Mouse (Mus musculus) hindbrain, embryonic 14.5 days (tissue): Measurements from ENCODE around the gene Mef2d. TPM values are rescaled to one million over a fixed set of nuclear protein-coding genes. Genes with fewer than 3 reads are reported as not detected.
A peak's percentile ranks its signal among the peaks of the same experiment; 100 is the strongest.

Experiments used
- ATAC-seq: fragments of 200-750 bp; cut with Nextera tagmentation; 2 replicates; pipeline ENCODE4 v1.8.0; 2017; ENCODE audit warnings: moderate number of reproducible peaks, mild to moderate bottlenecking, moderate TSS enrichment, moderate library complexity; ENCODE audit not compliant: low FRiP score
- DNase-seq: peaks from one replicate; pipeline ENCODE4 v3.0.0-alpha.2; 2015; ENCODE audit warnings: low spot score
- H3K27ac ChIP-seq: fragments of 300-500 bp; sonication (generic); 2 replicates; pipeline ENCODE4 v1.5.1; 2014; ENCODE audit warnings: mild to moderate bottlenecking, moderate library complexity
- H3K27me3 ChIP-seq: fragments of 300-500 bp; sonication (generic); 2 replicates; pipeline ENCODE4 v1.6.1; 2014; ENCODE audit warnings: mild to moderate bottlenecking, low read length, mixed read lengths; ENCODE audit not compliant: control insufficient read depth, insufficient read depth
- H3K36me3 ChIP-seq: fragments of 300-500 bp; sonication (generic); replicated peaks from 2 replicates; pipeline ENCODE4 v1.6.1; 2014; ENCODE audit not compliant: control insufficient read depth, insufficient read depth
- H3K4me1 ChIP-seq: fragments of 300-500 bp; sonication (generic); replicated peaks from 2 replicates; pipeline ENCODE4 v1.6.1; 2014; ENCODE audit warnings: antibody characterized with exemption, low read length, mixed read lengths; ENCODE audit not compliant: control insufficient read depth, insufficient read depth
- H3K4me2 ChIP-seq: fragments of 300-500 bp; sonication (generic); replicated peaks from 2 replicates; pipeline ENCODE4 v1.6.1; 2014; ENCODE audit warnings: mild to moderate bottlenecking, moderate library complexity
- H3K4me3 ChIP-seq: fragments of 300-500 bp; sonication (generic); replicated peaks from 2 replicates; pipeline ENCODE4 v1.5.1; 2014; ENCODE audit warnings: mild to moderate bottlenecking, low read length
- H3K9ac ChIP-seq: fragments of 300-500 bp; sonication (generic); 2 replicates; pipeline ENCODE4 v1.6.1; 2014
- H3K9me3 ChIP-seq: fragments of 300-500 bp; sonication (generic); 2 replicates; pipeline ENCODE4 v1.6.1; 2016; ENCODE audit warnings: low read length; ENCODE audit not compliant: control insufficient read depth
- WGBS: fragments of 180-500 bp; shearing (Covaris S2); extraction: QIAGEN DNeasy Blood & Tissue Kit; methylation state at CpG from one replicate; pipeline ENCODE4 v1.1.7; 2014; 5-methylcytosine and 5-hydroxymethylcytosine counted together
- polyA plus RNA-seq: library from polyadenylated mRNA; unstranded; fragments of >200 nt; fragmentation: Nextera tagmentation; extraction: Ambion mirVana; gene quantifications from 2 replicates; pipeline ENCODE4 v1.2.1, GENCODE M21; 2014

Mef2d gene
- polyA plus RNA-seq, 1 experiment from 2014 or later: 20.4 TPM

DNA sequence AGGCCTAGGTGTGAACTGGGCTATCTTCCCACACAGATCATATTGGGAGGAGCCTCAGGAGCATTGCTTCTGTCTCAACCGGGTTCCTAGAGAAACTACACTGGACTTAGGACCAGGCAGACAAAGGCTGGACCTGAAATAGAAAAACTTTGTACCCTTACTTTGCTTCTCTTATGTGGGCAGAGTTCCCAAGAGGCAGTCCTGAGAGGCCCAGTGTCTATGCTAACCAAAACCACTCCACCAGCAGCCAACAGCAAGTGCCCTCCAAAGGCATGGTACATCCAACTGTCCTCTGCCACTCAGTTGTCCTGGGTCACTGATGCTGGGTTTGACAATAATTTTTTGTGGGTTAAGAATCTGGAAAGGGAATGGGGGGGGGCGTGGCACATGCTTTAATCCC is 9.7 kb upstream of the Mef2d start:
- DNase-seq (no peak), ATAC-seq (no peak)
- Histone ChIP-seq H3K36me3 (no peaks in the 10 kb centered on the region), H3K9ac (no peak overlapping the region), H3K27me3 (no peaks in the 10 kb centered on the region), H3K27ac (no peak overlapping the region), H3K4me3 (no peak overlapping the region), H3K4me1 (no peaks in the 10 kb centered on the region), H3K9me3 (no peaks in the 10 kb centered on the region), H3K4me2 (no peak overlapping the region)
- 68% methylated on average over 2 of the region's 2 CpGs for WGBS

- 0 out of 2 replicates have a peak, but pooled peaks cover 5% of the 10 kb centered on the region for H3K4me1 ChIP-seq
- H3K4me2 ChIP-seq: no peak overlapping the region
- H3K36me3 ChIP-seq: no peaks in the 10 kb centered on the region
- H3K9me3 ChIP-seq: no peaks in the 10 kb centered on the region
- WGBS: 58% methylated on average over 4 of the region's 4 CpGs
- H3K27me3 ChIP-seq: no peaks in the 10 kb centered on the region
- H3K9ac ChIP-seq: no peak overlapping the region
- ATAC-seq: no peak
- DNase-seq: no peak
- H3K4me3 ChIP-seq: no peak overlapping the region
- no peak overlapping the region for H3K27ac ChIP-seq
These were observed 8.9 kb upstream of the Mef2d start for GRCm38 (mm10) chr3:88133187-88133771.

DNA sequence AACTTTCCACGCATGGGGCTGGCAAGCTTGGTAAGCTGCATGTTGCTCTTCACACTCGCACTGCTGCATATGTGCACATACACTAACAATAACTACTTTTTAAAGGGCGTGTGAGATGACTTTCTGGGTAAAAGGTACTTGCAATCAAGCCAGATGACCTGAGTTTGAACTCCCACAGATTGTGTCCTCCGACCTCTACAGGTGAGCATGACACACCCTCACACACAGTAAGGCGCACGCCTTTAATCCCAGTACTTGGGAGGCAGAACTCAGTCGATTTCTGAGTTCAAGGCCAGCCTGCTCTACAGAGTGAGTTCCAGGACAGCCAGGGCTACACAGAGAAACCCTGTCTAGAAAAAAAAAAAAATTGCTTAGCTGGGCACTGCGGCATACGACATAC is 5.8 kb upstream of the Mef2d start:
- no peak overlapping the region for H3K27ac ChIP-seq
- no peaks in the 10 kb centered on the region for H3K9me3 ChIP-seq
- no peak overlapping the region for H3K4me2 ChIP-seq
- H3K4me1 ChIP-seq: peaks cover 28% of the 10 kb centered on the region
- peaks cover 19% of the 10 kb centered on the region for H3K27me3 ChIP-seq
- no peak overlapping the region for H3K4me3 ChIP-seq
- no peaks in the 10 kb centered on the region for H3K36me3 ChIP-seq
- no peak overlapping the region for H3K9ac ChIP-seq
- WGBS: 88% methylated on average over 9 of the region's 9 CpGs
- ATAC-seq (no peak), DNase-seq (no peak)

DNA sequence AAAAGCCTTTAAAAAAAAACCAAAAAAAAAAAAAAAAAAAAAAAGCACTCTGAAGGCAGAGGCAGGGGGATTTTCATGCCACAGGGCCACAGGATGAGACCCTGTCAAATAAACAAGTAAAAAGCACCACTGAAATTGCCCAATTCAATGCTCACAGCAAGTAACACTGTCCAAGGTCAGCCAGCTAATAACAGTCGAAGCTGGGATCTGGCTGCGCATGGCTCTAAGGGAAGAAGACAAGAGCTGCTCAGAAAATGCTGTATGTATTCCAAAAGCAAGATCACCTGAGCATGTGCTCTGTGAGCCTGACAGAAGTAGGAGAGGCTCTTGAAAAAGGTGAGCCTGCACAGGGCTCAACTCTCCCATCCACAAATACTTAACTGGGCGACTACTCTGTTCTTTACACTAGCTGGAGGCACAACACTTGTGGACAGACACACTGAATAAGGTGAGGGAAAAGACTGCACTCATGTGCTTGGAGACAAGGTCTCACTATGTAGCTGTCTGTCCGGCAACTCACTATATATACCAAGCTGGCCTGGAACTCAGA is 5.2 kb upstream of the Mef2d start:
- ATAC-seq: no peak
- Histone ChIP-seq H3K27me3 (peaks cover 19% of the 10 kb centered on the region), H3K4me1 (peaks cover 32% of the 10 kb centered on the region), H3K36me3 (no peaks in the 10 kb centered on the region), H3K4me3 (no peak overlapping the region), H3K27ac (no peak overlapping the region), H3K4me2 (peak overlapping the region; percentile 96; the same call in 1 of the 2 replicates), H3K9ac (no peak overlapping the region), H3K9me3 (no peaks in the 10 kb centered on the region)
- DNase-seq: no peak
- 79% methylated on average over 4 of the region's 4 CpGs for WGBS

DNA sequence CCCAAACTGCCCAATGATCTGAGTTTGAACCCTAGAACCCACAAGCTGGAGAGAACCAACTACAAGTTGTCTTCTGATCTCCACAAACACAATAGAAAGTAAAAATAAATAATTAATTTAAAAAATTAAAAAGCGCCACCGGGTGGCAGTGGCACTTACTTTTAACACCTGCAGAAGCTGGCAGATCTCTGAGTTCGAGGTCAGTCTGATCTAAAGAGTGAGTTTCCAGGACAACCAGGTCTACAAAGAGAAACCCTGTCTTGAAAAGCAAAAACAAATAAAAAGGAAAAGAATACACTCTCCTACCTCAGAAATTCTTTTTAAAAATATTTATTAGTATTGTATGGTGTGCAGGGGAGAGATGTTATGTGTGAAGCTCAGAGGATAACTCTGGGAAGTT is 4.4 kb upstream of the Mef2d start:
- Histone ChIP-seq H3K4me3 (peak overlapping the region; percentile 50), H3K36me3 (no peaks in the 10 kb centered on the region), H3K4me2 (peak overlapping the region; percentile 96), H3K27me3 (peaks cover 19% of the 10 kb centered on the region), H3K9me3 (no peaks in the 10 kb centered on the region), H3K4me1 (peaks cover 32% of the 10 kb centered on the region), H3K9ac (peak overlapping the region; percentile 32), H3K27ac (peak overlapping the region; percentile 97)
- 13% methylated on average over 3 of the region's 3 CpGs for WGBS
- DNase-seq (peak; percentile 33), ATAC-seq (no peak)

DNA sequence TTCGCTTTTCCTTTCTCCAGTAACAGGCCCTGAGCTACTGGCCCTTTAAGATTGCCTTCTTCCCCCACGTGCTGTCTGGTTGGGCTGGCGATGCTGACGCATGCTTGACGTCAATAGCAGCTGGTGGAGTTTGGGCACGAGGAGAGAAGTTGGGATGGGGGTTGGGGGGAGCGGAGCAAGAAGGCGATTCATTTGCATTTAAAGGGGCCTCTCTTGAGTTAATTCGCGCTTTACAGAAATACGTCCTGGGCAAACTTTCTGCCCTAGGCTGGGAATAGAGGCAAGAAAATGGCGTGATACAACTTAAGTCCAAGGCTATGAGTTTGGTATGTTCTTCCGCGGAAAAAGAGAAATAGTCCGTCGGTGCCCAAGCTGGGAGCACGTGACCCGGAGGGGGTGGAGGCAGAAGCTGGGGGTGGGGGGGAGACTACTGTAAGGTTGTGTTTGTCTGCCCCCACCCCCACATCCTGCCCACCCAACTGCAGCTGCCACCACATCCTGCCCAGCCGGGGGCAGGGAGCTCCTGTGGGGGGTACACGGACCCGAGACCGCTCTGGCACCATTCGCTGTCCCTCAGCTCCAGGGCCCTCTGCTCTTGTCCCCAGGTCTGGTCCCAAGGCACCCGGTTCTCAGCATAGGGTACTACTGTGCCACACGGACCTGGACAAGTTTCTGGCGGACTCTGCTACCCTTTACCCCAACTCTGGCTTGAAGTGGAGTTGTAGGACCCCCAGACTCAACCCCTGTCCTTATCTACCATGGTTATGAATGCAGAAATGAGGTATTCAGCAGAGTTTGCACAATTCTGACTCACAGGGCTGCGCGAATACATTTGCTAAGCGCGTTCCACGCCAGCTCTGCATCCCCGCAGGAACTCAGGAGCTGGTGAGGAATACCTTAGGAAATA is 3.6 kb upstream of the Mef2d start:
- peak overlapping the region; percentile 97 for H3K27ac ChIP-seq
- no peaks in the 10 kb centered on the region for H3K9me3 ChIP-seq
- peaks cover 19% of the 10 kb centered on the region for H3K27me3 ChIP-seq
- DNase-seq (peak; percentile 95), ATAC-seq (peak; percentile 77)
- H3K4me3 ChIP-seq: peak overlapping the region; percentile 50
- H3K36me3 ChIP-seq: no peaks in the 10 kb centered on the region
- peak overlapping the region; percentile 96 for H3K4me2 ChIP-seq
- peaks cover 37% of the 10 kb centered on the region for H3K4me1 ChIP-seq
- WGBS: under 1% methylated on average over 30 of the region's 32 CpGs
- peak overlapping the region; percentile 62 for H3K9ac ChIP-seq

GRCm38 (mm10) chr3:88139243-88140177 is 2.7 kb upstream of the Mef2d start:
- no peak for ATAC-seq
- DNase-seq: no peak
- peaks cover 46% of the 10 kb centered on the region for H3K4me1 ChIP-seq

GRCm38 (mm10) chr3:88140178-88140902 is 1.8 kb upstream of the Mef2d start:
- no peak for DNase-seq
- H3K27me3 ChIP-seq: peaks cover 19% of the 10 kb centered on the region
- no peaks in the 10 kb centered on the region for H3K9me3 ChIP-seq
- 30% methylated on average over 11 of the region's 11 CpGs for WGBS
- peak overlapping the region; percentile 96 for H3K4me2 ChIP-seq
- H3K36me3 ChIP-seq: no peaks in the 10 kb centered on the region
- H3K9ac ChIP-seq: no peak overlapping the region
- H3K27ac ChIP-seq: peak overlapping the region; percentile 97
- H3K4me3 ChIP-seq: no peak overlapping the region
- peaks cover 55% of the 10 kb centered on the region for H3K4me1 ChIP-seq
- ATAC-seq: no peak

More at GRCm38 (mm10) chr3:88139243-88140177, 2.7 kb upstream of the Mef2d start:
- H3K4me3 ChIP-seq: peak overlapping the region; percentile 50
- peak overlapping the region; percentile 97 for H3K27ac ChIP-seq
- H3K9ac ChIP-seq: peak overlapping the region; percentile 62
- WGBS: 17% methylated on average over 25 of the region's 25 CpGs
- H3K9me3 ChIP-seq: no peaks in the 10 kb centered on the region
- no peaks in the 10 kb centered on the region for H3K36me3 ChIP-seq
- peaks cover 19% of the 10 kb centered on the region for H3K27me3 ChIP-seq
- peak overlapping the region; percentile 96 for H3K4me2 ChIP-seq
